Mouse (Mus musculus) frontal cortex, postnatal 36 days (tissue): ENCODE measurements around the gene Reep3.

Experiments
- DNase-seq, 2 experiments: peaks; one replicate each; pipeline ENCODE4 v3.0.0; 2022; ENCODE audit warnings: low spot score in 2 of 2

Gene Reep3

DNA sequence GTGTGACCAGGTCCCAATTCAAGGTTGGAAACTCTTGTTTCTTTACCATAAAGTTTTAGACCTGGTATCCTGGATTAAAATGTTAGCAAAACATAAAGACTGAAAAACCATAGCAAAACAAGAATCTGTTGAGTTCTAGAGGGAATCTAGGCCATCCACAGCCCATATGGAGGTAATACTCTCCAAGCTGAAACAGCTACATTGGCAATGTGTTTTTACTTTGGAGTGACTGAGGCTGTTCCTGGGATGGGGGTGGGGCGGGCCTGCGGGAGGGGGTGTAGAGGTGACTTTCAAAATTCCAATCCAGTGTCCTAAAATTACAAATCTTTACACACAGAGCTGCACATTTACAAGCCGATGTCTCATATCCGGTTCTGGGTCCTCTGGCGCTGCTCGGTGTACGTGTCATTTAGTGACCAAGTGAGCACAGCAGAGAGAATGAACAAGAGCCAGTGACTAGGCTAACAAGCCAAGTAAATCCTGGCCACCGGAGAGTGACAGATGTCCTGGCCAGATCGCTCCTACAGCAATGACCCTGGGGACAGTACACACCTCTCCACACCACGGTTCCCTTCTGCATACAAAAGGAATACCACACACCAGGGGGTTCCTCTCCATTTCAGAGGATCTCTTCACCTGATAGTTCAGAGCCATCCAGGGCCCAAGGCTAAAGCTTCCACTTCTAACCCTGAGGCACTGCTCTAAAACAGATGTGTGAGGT lies 13.1 kb downstream of the Reep3 start:
- DNase-seq = no peak

DNA sequence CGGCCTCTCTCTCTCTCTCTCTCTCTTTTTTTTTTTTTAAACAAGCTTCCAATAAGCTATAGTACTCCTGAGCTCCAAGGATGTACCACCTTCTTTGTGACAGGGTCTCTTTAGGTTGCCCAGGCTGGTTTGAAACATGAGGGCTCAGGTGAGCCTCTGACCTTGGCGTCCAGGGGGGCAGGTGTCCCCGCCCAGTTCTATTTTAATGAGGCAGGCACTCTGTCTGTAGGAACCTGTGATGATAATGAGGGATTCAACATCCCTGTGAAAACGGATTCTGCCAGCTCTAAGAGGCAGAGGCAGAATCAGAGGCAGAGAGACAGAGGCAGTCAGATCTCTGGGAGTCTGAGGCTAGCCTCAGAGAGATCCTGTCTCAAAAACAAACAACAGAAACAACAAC lies 14.2 kb downstream of the Reep3 start:
- DNase-seq = no peak

DNA sequence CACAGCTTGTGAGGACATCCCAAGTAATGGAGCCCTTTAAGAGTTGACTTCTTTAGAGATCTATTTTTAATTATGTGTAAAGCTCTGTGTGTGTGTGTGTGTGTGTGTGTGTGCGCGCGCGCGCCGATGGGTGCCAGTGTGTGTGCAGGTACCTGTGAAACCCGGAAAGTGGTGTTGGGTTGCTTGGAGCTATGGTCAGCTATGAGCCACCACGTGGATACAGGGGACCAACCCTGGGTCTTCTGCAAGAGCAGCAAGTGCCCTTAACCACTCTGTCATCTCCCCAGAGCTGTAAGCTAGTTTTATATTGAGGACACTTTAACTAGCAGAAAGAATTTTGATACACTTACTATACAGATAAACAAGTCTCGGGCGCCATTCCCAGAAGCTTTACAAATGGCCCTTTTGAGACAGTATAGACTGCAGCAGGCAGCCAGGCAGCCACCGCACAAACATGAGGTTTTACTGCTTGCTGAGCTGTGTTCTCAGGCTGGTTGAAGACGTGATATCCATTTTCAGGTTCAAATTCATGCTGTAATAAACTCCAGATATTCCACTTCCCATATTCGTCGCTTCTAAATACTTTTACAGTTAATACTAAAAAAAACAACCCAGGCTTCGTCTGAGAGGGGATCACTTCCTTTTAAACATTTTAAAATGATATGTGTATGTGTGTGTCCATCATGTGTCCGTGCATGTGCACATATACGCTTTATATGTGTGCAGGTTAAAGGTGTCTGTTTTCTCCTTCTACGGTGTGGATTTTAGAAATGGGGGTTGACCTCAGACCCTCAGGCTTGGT lies 15.3 kb downstream of the Reep3 start:
- DNase-seq = no peak

GRCm38 (mm10) chr10:67079030-67079429 lies 17.7 kb downstream of the Reep3 start:
- DNase-seq = no peak

DNA sequence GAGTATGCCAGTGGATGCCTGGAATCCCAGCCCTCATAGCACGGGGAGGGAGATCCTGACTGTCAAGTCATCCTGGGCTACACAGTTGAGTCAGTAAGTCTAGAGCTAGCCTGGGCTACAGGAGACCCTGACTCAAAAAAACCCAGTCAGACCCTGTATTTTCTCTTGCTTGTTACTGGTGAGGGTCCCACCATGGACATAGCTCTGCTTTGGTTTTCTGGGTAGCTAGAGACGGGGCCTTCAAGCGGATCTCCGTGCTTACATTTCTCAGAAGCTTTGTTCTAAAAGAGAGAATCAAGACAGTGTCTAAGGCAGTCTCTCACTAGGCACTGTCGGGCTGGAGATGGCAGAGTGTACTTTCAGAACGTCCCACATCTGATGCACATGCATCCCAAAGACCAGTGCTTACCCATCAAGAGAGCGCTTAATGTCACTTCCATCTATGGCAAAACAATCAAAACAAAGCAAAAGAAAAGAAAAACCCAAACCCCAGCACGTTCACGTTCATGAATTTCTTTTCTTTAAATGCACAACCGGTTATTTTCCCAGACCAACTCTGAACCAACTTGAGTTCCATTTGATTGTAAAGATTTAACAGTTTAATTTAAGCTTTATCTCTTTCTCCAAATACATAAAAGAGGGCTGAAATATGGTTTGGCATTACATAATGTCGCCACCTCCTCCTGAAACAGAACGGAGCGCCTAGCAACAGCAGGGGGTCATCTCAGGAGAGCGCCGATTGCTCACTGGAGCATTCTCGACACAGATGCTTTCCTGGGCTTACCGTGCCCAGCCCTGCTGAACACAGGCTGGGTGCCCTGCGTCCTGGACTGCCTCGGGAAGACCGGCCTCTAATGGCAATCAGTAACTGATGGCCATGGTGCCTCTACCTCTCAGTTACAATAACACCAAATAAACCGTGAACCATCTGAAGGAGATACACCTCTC lies 20.5 kb downstream of the Reep3 start:
- DNase-seq = peak; percentile 60 to 73

DNA sequence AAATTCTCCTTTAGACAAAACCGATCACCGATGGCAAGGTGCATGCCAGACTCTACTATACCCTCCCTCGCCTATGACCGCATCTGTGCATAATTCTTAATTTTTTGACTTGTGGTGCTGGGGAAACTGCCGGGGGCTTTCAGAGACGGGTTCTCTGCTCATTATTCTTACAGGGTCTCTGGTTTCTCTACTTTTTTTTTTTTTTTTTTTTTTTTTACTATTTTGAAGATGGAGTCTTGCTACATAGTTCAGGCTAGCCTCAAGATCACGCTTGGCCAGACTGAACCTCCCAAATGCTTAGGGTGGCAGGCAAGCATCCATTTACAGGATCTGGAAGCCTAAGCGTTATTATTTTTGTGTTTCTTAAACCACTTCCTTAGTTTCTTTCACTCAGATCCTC lies 23.2 kb downstream of the Reep3 start:
- no peak for DNase-seq

GRCm38 (mm10) chr10:67072600-67072999 lies 24.1 kb downstream of the Reep3 start:
- DNase-seq = no peak

GRCm38 (mm10) chr10:67071884-67072283 lies 24.9 kb downstream of the Reep3 start:
- DNase-seq = no peak

DNA sequence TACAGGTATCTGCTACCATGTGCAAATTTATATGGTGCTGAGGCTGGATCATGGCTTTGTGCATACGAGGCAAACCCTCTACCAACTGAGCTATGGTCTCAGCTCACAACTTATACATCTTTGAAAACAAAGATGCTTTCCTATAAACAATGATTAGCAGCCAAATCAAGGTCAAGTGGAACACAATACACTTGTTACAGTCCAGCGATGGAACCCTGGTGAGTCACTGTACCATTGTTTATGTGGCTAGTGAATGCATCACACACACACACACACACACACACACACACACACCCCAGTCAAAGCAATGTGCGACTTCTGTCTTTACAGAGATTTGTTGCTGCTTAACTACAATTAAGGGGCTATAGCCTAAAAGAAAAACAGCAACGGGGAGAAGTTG lies 25.4 kb downstream of the Reep3 start:
- no peak for DNase-seq

GRCm38 (mm10) chr10:67069013-67069412 lies 27.7 kb downstream of the Reep3 start:
- DNase-seq = no peak

- no peak for DNase-seq
Measured at GRCm38 (mm10) chr10:67066421-67066820, 30.3 kb downstream of the Reep3 start.

DNA sequence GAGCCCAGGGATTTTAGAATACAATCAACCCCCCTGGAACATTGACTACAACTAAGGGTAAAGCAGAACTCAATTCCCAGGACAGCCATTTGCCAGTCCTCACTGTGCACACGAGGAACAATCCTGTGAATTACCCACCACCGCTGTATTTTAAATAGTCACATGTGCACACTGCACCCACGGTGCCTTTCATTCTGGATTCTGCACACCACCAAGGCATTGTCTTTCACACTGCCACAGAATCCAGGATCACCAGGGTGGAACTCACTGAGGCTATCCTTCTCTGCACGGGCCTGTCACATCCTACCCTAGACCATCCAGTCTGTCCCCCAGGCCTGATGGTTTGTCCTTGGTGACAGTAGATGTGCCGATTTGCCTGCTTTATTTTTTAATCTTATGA lies 30.8 kb downstream of the Reep3 start:
- DNase-seq = no peak

- no peak for DNase-seq
Measured at GRCm38 (mm10) chr10:67065277-67065887, 31.4 kb downstream of the Reep3 start.

DNA sequence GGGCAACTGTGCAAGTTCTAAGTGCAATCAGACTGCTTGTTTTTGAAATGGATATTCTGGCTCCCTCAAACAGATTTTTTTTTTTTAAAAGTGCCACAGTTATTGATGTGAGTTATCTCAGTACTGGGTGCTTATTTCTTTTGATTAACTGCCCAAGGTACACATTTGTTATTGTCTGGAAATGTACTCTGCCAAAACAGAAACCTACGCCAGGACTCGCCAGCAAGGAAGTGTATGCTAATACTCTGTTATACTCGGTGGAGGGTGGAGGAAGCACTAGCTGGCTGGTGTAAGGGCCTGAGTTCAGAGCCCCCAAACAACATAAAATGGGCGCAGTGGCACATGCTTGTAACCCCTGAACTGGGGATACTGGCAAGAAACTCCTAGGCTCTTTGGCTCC lies 34.9 kb downstream of the Reep3 start:
- no peak for DNase-seq

DNA sequence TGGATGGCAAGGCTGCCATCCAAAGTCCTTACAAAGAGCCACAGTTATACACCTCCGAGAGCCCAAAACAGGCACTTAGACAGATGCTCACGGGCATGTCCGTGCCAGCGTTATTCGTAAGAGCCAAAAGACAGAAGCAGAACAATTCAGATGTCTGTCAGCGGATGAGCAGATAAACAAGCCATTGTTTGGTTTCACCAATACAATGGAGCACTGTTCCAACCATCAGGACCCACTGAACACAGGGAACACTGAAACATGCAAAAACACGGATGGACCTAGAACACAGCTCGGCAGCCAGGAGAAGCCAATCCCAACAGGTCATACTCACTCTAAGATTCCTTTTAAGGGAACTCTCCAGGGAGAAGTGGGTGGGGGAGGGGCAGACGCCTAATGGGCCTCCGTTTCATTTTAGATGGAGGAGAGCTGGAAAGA lies 35.4 kb downstream of the Reep3 start:
- peak in 1 of 2 experiments; percentile 24 for DNase-seq

- DNase-seq = no peak
Measured at GRCm38 (mm10) chr10:67058702-67059101, 38.0 kb downstream of the Reep3 start.

GRCm38 (mm10) chr10:67058297-67058696 lies 38.4 kb downstream of the Reep3 start:
- peak in 1 of 2 experiments; percentile 52 for DNase-seq

DNA sequence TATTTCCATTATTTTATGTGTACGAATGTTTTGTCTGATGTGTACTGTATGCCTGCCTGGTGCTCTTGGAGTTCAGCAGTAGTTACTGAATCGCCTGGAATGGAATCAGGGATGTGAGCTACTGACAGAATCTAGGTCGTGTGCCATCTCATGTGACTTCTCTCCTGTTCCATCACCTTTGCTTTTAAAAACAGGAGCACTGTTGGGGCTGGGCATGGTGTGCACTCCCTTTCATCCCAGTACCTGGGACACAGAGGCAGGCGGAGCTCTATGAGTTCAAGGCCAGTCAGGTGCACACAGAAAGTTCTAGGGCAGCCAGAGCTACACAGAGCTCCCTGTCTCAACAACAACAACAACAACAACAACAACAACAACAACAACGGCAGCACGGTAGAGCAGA lies 39.0 kb downstream of the Reep3 start:
- no peak for DNase-seq

DNA sequence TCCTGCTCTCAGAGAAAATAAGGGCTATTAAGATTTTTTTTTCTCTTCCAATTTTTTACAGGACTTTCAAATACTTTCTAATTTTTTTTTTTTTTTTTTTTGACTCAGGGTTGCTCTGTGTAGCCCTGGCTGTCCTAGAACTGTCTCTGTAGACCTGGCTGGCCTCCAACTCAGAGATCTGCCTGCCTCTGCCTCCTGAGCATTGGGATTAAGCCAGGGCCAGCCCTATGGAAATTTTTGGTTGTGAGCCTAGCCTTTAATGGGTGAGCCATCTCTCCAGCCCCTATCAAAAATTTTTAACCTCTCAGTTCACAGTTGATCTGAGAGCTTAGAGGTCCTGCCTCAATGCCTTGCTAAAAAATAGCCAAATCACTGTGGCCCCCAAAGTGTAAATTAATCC lies 39.5 kb downstream of the Reep3 start:
- DNase-seq = no peak

DNA sequence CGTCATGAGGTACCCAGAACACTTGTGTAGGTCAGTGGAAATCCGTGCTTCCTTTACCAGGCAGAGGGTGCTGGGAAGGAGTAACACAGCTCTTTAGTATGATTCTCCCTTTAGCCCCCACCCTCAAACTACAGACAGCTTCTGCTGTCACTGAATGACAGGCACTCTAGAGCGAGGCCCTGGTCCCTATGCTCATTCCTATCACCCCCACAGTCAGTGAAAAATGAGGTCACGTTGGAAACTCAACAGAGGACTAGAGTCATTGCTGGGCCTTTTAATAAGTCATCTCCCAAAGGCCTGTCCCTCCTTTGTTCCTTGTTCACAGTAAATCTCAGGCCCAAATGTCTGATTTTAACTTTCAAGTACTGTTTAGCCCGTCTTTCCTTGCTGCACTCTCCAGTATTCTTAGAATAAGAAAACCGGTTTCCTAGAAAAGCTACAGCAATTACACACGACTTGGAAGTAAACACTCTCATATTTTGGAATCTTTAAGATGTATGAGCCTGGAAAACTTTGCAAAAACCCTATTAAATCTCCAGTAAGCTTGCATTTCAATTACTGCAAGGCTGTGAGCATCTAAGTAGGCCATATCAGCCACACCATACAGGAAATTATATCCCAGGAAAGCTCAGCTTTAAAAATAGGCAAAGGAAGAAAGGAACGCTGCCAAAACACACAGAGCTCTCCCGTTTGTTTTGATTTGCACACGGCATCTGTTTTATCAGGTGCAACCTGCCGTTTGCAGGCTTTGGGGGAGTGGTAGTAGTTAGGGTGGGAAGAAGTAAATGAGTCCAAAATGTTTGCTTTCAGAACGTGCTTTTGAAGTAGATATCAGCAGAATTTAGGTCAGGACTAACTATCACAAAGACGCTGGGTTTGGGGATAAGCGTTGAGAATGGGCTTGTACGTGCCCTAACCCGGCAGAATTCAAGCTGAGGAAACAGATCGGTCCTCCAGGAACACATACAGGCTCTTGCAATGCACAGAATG lies 40.6 kb downstream of the Reep3 start:
- DNase-seq = peak in 1 of 2 experiments; percentile 61
